Mouse (Mus musculus): ENCODE data around the gene Ubr3. TPM values are rescaled to one million over a fixed set of nuclear protein-coding genes. Genes with fewer than 3 reads are reported as not detected.
A peak's percentile ranks its signal among the peaks of the same experiment; 100 is the strongest.

Ubr3 gene
- polyA plus RNA-seq, 1 experiment = 6.3 TPM

GRCm38 (mm10) chr2:69917301-69917700 is 20.3 kb downstream of the Ubr3 start:
- Histone ChIP-seq H3K79me3 (ENCODE audit: low read depth) (peaks cover 8% of the 10 kb centered on the region), H3K36me3 (ENCODE audit: control insufficient read depth, insufficient read depth) (peaks cover 24% of the 10 kb centered on the region), H3ac (ENCODE audit: control insufficient read depth, insufficient read length, low read depth) (no peak overlapping the region), H3K79me2 (ENCODE audit: control insufficient read depth, insufficient read depth) (peaks cover 20% of the 10 kb centered on the region), H3K4me3 (ENCODE audit: insufficient read depth, poor library complexity, severe bottlenecking) (no peak overlapping the region), H3K27me3 (ENCODE audit: control insufficient read depth, insufficient read depth, insufficient read length) (no peaks in the 10 kb centered on the region)
- no peak for TF ChIP-seq MAX (IDR thresholded peaks at IDR 0.05)
- no peak for TF ChIP-seq FOSL1 (IDR thresholded peaks at IDR 0.05; ENCODE audit: insufficient read depth, low read length, poor library complexity, severe bottlenecking)
- no peak for TF ChIP-seq USF1 (IDR thresholded peaks at IDR 0.05; ENCODE audit: low read depth)
- TF ChIP-seq CEBPB (IDR thresholded peaks at IDR 0.05; ENCODE audit: low read depth) = no peak
- TF ChIP-seq MYOD1 (IDR thresholded peaks at IDR 0.05; ENCODE audit: control insufficient read depth, insufficient read length, low read depth) = no peak
- TF ChIP-seq CTCF (IDR thresholded peaks at IDR 0.05; ENCODE audit: control insufficient read depth, insufficient read depth, insufficient read length) = no peak
- TF ChIP-seq MYOG (IDR thresholded peaks at IDR 0.05; ENCODE audit: control insufficient read depth, extremely low read depth, insufficient read length) = no peak

- Histone ChIP-seq H3K36me3 (ENCODE audit: control insufficient read depth, insufficient read depth) (peaks cover 40% of the 10 kb centered on the region), H3K27me3 (ENCODE audit: control insufficient read depth, insufficient read depth, insufficient read length) (no peaks in the 10 kb centered on the region), H3K79me2 (ENCODE audit: control insufficient read depth, insufficient read depth) (peaks cover 5% of the 10 kb centered on the region), H3ac (ENCODE audit: control insufficient read depth, insufficient read length, low read depth) (no peak overlapping the region), H3K4me3 (ENCODE audit: insufficient read depth, poor library complexity, severe bottlenecking) (no peak overlapping the region), H3K79me3 (ENCODE audit: low read depth) (no peaks in the 10 kb centered on the region)
- TF ChIP-seq MYOD1 (IDR thresholded peaks at IDR 0.05; ENCODE audit: control insufficient read depth, insufficient read length, low read depth) (no peak), USF1 (IDR thresholded peaks at IDR 0.05; ENCODE audit: low read depth) (no peak), CTCF (IDR thresholded peaks at IDR 0.05; ENCODE audit: control insufficient read depth, insufficient read depth, insufficient read length) (no peak)
Measured at GRCm38 (mm10) chr2:69924943-69925342, 27.9 kb downstream of the Ubr3 start.

GRCm38 (mm10) chr2:69936331-69936730 is 39.3 kb downstream of the Ubr3 start:
- H3K36me3 ChIP-seq (ENCODE audit: control insufficient read depth, insufficient read depth) = peaks cover 40% of the 10 kb centered on the region
- TF ChIP-seq FOSL1 (IDR thresholded peaks at IDR 0.05; ENCODE audit: insufficient read depth, low read length, poor library complexity, severe bottlenecking) (no peak), USF1 (IDR thresholded peaks at IDR 0.05; ENCODE audit: low read depth) (no peak), CTCF (IDR thresholded peaks at IDR 0.05; ENCODE audit: control insufficient read depth, insufficient read depth, insufficient read length) (no peak), MYOD1 (IDR thresholded peaks at IDR 0.05; ENCODE audit: control insufficient read depth, insufficient read length, low read depth) (no peak), MAX (IDR thresholded peaks at IDR 0.05) (no peak), MYOG (IDR thresholded peaks at IDR 0.05; ENCODE audit: control insufficient read depth, extremely low read depth, insufficient read length) (no peak), CEBPB (IDR thresholded peaks at IDR 0.05; ENCODE audit: low read depth) (no peak)
- H3ac ChIP-seq (ENCODE audit: control insufficient read depth, insufficient read length, low read depth) = no peak overlapping the region
- H3K4me3 ChIP-seq (ENCODE audit: insufficient read depth, poor library complexity, severe bottlenecking) = no peak overlapping the region
- H3K79me2 ChIP-seq (ENCODE audit: control insufficient read depth, insufficient read depth) = no peaks in the 10 kb centered on the region
- H3K27me3 ChIP-seq (ENCODE audit: control insufficient read depth, insufficient read depth, insufficient read length) = no peaks in the 10 kb centered on the region
- no peaks in the 10 kb centered on the region for H3K79me3 ChIP-seq (ENCODE audit: low read depth)

GRCm38 (mm10) chr2:69939226-69939625 is 42.2 kb downstream of the Ubr3 start:
- TF ChIP-seq MAX (IDR thresholded peaks at IDR 0.05) (no peak), FOSL1 (IDR thresholded peaks at IDR 0.05; ENCODE audit: insufficient read depth, low read length, poor library complexity, severe bottlenecking) (no peak), MYOD1 (IDR thresholded peaks at IDR 0.05; ENCODE audit: control insufficient read depth, insufficient read length, low read depth) (no peak), MYOG (IDR thresholded peaks at IDR 0.05; ENCODE audit: control insufficient read depth, extremely low read depth, insufficient read length) (no peak), CEBPB (IDR thresholded peaks at IDR 0.05; ENCODE audit: low read depth) (no peak), USF1 (IDR thresholded peaks at IDR 0.05; ENCODE audit: low read depth) (no peak), CTCF (IDR thresholded peaks at IDR 0.05; ENCODE audit: control insufficient read depth, insufficient read depth, insufficient read length) (no peak)
- Histone ChIP-seq H3K27me3 (ENCODE audit: control insufficient read depth, insufficient read depth, insufficient read length) (no peaks in the 10 kb centered on the region), H3ac (ENCODE audit: control insufficient read depth, insufficient read length, low read depth) (no peak overlapping the region), H3K36me3 (ENCODE audit: control insufficient read depth, insufficient read depth) (peaks cover 27% of the 10 kb centered on the region), H3K79me2 (ENCODE audit: control insufficient read depth, insufficient read depth) (peaks cover 12% of the 10 kb centered on the region), H3K79me3 (ENCODE audit: low read depth) (no peaks in the 10 kb centered on the region), H3K4me3 (ENCODE audit: insufficient read depth, poor library complexity, severe bottlenecking) (no peak overlapping the region)

- peaks cover 27% of the 10 kb centered on the region for H3K36me3 ChIP-seq (ENCODE audit: control insufficient read depth, insufficient read depth)
- H3K79me2 ChIP-seq (ENCODE audit: control insufficient read depth, insufficient read depth) = peaks cover 12% of the 10 kb centered on the region
- no peaks in the 10 kb centered on the region for H3K27me3 ChIP-seq (ENCODE audit: control insufficient read depth, insufficient read depth, insufficient read length)
- no peak for TF ChIP-seq MAX (IDR thresholded peaks at IDR 0.05)
- H3ac ChIP-seq (ENCODE audit: control insufficient read depth, insufficient read length, low read depth) = no peak overlapping the region
- H3K79me3 ChIP-seq (ENCODE audit: low read depth) = no peaks in the 10 kb centered on the region
- no peak overlapping the region for H3K4me3 ChIP-seq (ENCODE audit: insufficient read depth, poor library complexity, severe bottlenecking)
Measured at GRCm38 (mm10) chr2:69939649-69940048, 42.6 kb downstream of the Ubr3 start.

- no peaks in the 10 kb centered on the region for H3K79me3 ChIP-seq (ENCODE audit: low read depth)
- peaks cover 25% of the 10 kb centered on the region for H3K36me3 ChIP-seq (ENCODE audit: control insufficient read depth, insufficient read depth)
- no peaks in the 10 kb centered on the region for H3K27me3 ChIP-seq (ENCODE audit: control insufficient read depth, insufficient read depth, insufficient read length)
- H3ac ChIP-seq (ENCODE audit: control insufficient read depth, insufficient read length, low read depth) = no peak overlapping the region
- no peak overlapping the region for H3K4me3 ChIP-seq (ENCODE audit: insufficient read depth, poor library complexity, severe bottlenecking)
- TF ChIP-seq MYOD1 (IDR thresholded peaks at IDR 0.05; ENCODE audit: control insufficient read depth, insufficient read length, low read depth) (peak; percentile 27), CEBPB (IDR thresholded peaks at IDR 0.05; ENCODE audit: low read depth) (no peak)
- peaks cover 12% of the 10 kb centered on the region for H3K79me2 ChIP-seq (ENCODE audit: control insufficient read depth, insufficient read depth)
Measured at GRCm38 (mm10) chr2:69941391-69942030, 44.5 kb downstream of the Ubr3 start.

All from C2C12 (cell line).